Mouse (Mus musculus) small intestine, adult 2 months (tissue): ENCODE measurements around the gene Xpo6.

ENCODE experiments used
- CTCF ChIP-seq: fragments of 200-500 bp; IDR thresholded peaks from 2 replicates; pipeline ENCODE4 v1.5.1; 2012; ENCODE audit warnings: low read depth, mild to moderate bottlenecking, control low read depth, inconsistent platforms, low read length, moderate library complexity, mixed read lengths; ENCODE audit not compliant: insufficient replicate concordance, insufficient read length; ENCODE audit errors: extremely low read depth
- POLR2A ChIP-seq: fragments of 200-500 bp; IDR thresholded peaks from 2 replicates; pipeline ENCODE4 v1.6.1; 2012; ENCODE audit warnings: low read depth, mild to moderate bottlenecking, control low read depth, inconsistent platforms, low read length, moderate library complexity

DNA sequence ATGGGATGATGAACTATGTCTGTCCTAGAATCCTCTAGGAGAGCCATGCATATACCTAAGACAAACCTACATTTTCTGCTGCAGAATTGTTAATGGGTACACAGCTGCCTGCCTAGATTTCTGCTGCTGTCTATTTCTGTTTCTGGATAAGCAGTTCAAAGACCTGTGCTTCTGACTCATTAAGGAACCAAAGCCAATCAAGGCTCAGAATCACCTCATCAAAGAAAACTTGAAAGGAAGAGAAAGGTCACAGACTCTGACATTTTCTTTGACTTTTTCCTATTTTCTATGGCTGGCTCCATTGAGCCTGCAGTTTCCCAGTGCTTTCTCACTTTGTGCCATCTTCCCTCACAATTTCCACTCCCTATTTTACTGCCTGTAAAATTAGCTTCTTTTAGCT, 21.5 kb downstream of the Xpo6 start:
- TF ChIP-seq POLR2A (no peak), CTCF (no peak)
